Mouse (Mus musculus) thymus, adult 2 months (tissue): ENCODE measurements around the gene Vmn2r91. TPM values are rescaled to one million over a fixed set of nuclear protein-coding genes. Genes with fewer than 3 reads are reported as not detected.
"Not testable (repeated sequence)": the region's sequence is repeated elsewhere in the genome, so short reads cannot be mapped to it uniquely, and the experiment has no call there.

ENCODE experiments used
- DNase-seq: peaks from one replicate; pipeline ENCODE4 v3.0.0; 2021
- H3K27ac ChIP-seq: fragments of 200-500 bp; 2 replicates; pipeline ENCODE4 v1.5.1; 2012; ENCODE audit warnings: low read length, control low read depth; ENCODE audit not compliant: control insufficient read depth, insufficient read depth
- H3K27me3 ChIP-seq: fragments of 200-500 bp; 2 replicates; pipeline ENCODE4 v1.6.1; 2012; ENCODE audit warnings: mild to moderate bottlenecking, low read length, moderate library complexity, mixed read lengths; ENCODE audit not compliant: control insufficient read depth, insufficient read depth
- H3K36me3 ChIP-seq: fragments of 200-500 bp; 2 replicates; pipeline ENCODE4 v1.6.1; 2012; ENCODE audit warnings: mild to moderate bottlenecking, low read length, moderate library complexity; ENCODE audit not compliant: control insufficient read depth, insufficient read depth
- H3K4me1 ChIP-seq: fragments of 200-500 bp; replicated peaks from 2 replicates; pipeline ENCODE4 v1.6.1; 2012; ENCODE audit warnings: low read length; ENCODE audit not compliant: control insufficient read depth, insufficient read depth
- H3K4me3 ChIP-seq: fragments of 200-500 bp; 2 replicates; pipeline ENCODE4 v1.5.1; 2012; ENCODE audit warnings: mild to moderate bottlenecking, low read length, control low read depth, moderate library complexity; ENCODE audit not compliant: control insufficient read depth, insufficient read depth
- CTCF ChIP-seq: fragments of 200-500 bp; IDR thresholded peaks from 2 replicates; pipeline ENCODE4 v1.5.1; 2012; ENCODE audit warnings: mild to moderate bottlenecking, control low read depth, low read length, moderate library complexity, borderline replicate concordance; ENCODE audit not compliant: control insufficient read depth, poor library complexity, insufficient read depth; ENCODE audit errors: extremely low read depth
- POLR2A ChIP-seq: fragments of 200-500 bp; IDR thresholded peaks from 2 replicates; pipeline ENCODE4 v1.6.1; 2012; ENCODE audit warnings: mild to moderate bottlenecking, low read length, control low read depth, moderate library complexity; ENCODE audit not compliant: control insufficient read depth, poor library complexity, insufficient read depth; ENCODE audit errors: extremely low read depth
- WGBS: fragments of 180-500 bp; shearing (Covaris S2); methylation state at CpG from one replicate; pipeline ENCODE4 v1.1.7; 2018; 5-methylcytosine and 5-hydroxymethylcytosine counted together
- polyA plus RNA-seq: library from polyadenylated mRNA; depleted of rRNA; stranded (reverse); fragments of >200 nt; gene quantifications from 2 replicates; pipeline ENCODE4 v1.2.3, GENCODE M21; 2012; rRNA removed

The Vmn2r91 gene
- not detected in 2 replicates for polyA plus RNA-seq

DNA sequence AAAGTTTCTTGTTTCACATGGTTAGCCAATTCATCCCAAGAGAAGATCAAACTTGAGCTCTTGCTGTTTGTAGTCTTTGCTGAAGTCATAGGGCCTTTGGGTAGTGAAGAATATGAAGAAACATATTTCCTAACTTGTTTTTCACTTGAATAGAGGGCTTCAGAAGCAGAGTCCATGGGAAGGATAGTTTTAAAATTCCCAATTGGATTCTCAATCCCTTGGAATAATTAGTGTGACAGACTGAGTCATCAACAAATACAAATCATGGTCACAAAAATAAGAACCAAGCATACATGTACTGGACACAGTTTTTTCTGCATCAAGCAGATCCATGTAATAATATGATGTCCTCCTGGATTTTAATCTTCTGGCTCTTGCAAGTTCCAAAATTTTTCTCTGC is at the start of gene Vmn2r91:
Vmn2r91 (plus strand) TSS at position 301 of the 400 bp plus-strand sequence.
- not testable (repeated sequence) for DNase-seq, H3K4me3 ChIP-seq, H3K27me3 ChIP-seq, H3K27ac ChIP-seq, H3K36me3 ChIP-seq, H3K4me1 ChIP-seq

DNA sequence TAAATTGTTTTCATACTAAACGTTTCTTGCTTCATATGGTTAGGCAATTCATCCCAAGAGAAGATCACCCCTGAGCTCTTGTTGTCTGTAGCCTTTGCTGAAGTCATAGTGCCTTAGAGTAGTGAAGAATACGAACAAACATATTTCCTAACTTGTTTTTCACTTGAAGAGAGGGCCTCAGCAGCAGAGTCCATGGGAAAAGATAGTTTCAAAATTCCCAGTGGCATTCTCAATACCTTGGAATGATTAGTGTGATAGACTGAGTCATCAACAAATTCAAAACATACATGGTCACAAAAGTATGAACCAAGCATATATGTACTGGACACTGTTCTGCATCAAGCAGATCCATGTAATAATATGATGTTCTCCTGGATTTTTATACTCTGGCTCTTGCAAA is 35.7 kb upstream of the Vmn2r91 start, which contains the start of gene Vmn2r124:
Vmn2r124 (plus strand) TSS at position 301 of the 400 bp plus-strand sequence.
- no peak for DNase-seq
- no peaks in the 10 kb centered on the region for H3K36me3 ChIP-seq
- WGBS: 50% methylated on average over 2 of the region's 2 CpGs
- H3K4me3 ChIP-seq: no peak within 1 kb of the TSS
- H3K27me3 ChIP-seq: no peaks in the 10 kb centered on the region
- TF ChIP-seq CTCF (no peak), POLR2A (no peak)
- no peaks in the 10 kb centered on the region for H3K4me1 ChIP-seq
- H3K27ac ChIP-seq: no peak within 1 kb of the TSS

DNA sequence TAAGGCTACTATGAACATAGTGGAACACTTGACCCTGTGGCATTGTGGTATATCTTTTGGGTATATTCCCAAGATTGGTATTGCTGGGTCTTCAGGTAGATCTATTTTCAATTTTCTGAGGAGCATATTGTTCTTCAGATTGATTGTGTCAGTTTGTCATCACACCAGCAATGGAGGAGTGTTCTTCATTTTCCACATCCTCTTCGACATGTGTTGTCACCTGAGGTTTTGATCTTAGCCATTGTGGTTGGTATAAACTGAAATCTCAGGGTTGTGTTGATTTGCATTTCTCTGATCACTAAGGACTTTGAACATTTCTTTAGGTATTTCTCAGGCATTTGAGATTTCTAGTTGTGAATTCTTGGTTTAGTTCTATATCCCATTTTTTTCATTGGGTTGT is 10.8 kb downstream of the Vmn2r91 start:
- not testable (repeated sequence) for H3K4me3 ChIP-seq, H3K27ac ChIP-seq, H3K36me3 ChIP-seq, H3K27me3 ChIP-seq, DNase-seq, H3K4me1 ChIP-seq
- 61% methylated on average over 1 of the region's 1 CpGs for WGBS

DNA sequence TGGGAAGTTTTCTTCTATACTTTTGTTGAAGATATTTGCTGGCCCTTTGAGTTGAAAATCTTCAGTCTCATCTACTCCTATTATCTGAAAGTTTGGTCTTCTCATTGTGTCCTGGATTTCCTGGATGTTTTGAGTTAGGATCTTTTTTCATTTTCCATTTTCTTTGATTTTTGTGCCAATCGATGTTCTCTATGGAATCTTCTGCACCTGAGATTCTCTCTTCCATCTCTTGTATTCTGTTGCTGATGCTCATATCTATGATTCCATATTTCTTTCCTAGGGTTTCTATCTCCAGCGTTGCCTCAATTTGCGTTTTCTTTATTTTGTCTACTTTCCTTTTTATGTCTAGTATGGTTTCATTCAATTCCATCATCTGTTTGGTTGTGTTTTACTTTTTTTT is 17.4 kb downstream of the Vmn2r91 start:
- not testable (repeated sequence) for H3K27me3 ChIP-seq, DNase-seq, H3K4me3 ChIP-seq, H3K27ac ChIP-seq, H3K36me3 ChIP-seq, H3K4me1 ChIP-seq
- 95% methylated on average over 3 of the region's 3 CpGs for WGBS

DNA sequence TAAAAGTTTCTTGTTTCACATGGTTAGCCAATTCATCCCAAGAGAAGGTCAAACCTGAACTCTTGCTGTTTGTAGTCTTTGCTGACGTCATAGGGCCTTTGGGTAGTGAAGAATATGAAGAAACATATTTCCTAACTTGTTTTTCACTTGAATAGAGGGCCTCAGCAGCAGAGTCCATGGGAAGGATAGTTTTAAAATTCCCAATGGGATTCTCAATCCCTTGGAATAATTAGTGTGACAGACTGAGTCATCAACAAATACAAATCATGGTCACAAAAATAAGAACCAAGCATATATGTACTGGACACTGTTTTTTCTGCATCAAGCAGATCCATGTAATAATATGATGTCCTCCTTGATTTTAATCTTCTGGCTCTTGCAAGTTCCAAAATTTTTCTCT is 66.8 kb downstream of the Vmn2r91 start, which contains the start of gene Vmn2r92:
Vmn2r92 (plus strand) TSS at position 301 of the 400 bp plus-strand sequence.
- 79% methylated on average over 1 of the region's 1 CpGs for WGBS
- H3K4me1 ChIP-seq, H3K27me3 ChIP-seq, H3K27ac ChIP-seq, H3K4me3 ChIP-seq, DNase-seq, H3K36me3 ChIP-seq: not testable (repeated sequence)

DNA sequence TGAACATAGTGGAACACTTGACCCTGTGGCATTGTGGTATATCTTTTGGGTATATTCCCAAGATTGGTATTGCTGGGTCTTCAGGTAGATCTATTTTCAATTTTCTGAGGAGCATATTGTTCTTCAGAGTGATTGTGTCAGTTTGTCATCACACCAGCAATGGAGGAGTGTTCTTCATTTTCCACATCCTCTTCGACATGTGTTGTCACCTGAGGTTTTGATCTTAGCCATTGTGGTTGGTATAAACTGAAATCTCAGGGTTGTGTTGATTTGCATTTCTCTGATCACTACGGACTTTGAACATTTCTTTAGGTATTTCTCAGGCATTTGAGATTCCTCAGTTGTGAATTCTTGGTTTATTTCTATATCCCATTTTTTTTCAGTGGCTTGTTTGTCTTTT is 76.4 kb downstream of the Vmn2r91 start:
- WGBS: 66% methylated on average over 2 of the region's 2 CpGs
- H3K36me3 ChIP-seq, H3K4me1 ChIP-seq, DNase-seq, H3K27me3 ChIP-seq, H3K4me3 ChIP-seq, H3K27ac ChIP-seq: not testable (repeated sequence)

Other genes starting within 250 kb of the Vmn2r91 start
- gene Has1, start 229.8 kb upstream of the Vmn2r91 start, polyA plus RNA-seq: 0.33 and 0.50 TPM in 2 replicates
- 0.50 and 0.74 TPM in 2 replicates for gene Fpr1, start 201.1 kb upstream of the Vmn2r91 start, polyA plus RNA-seq
- 0.18 and 0.73 TPM in 2 replicates for gene Fpr2, start 197.2 kb upstream of the Vmn2r91 start, polyA plus RNA-seq
- not detected in 2 replicates for gene Fpr3, start 197.2 kb upstream of the Vmn2r91 start, polyA plus RNA-seq
- gene Fpr-rs4, start 63.3 kb upstream of the Vmn2r91 start, polyA plus RNA-seq: not detected in 2 replicates
- gene Vmn2r124, start 35.6 kb upstream of the Vmn2r91 start, polyA plus RNA-seq: not detected in 2 replicates
- gene Vmn2r92, start 66.9 kb downstream of the Vmn2r91 start, polyA plus RNA-seq: not detected in 2 replicates
- gene Vmn2r94, start 192.7 kb downstream of the Vmn2r91 start, polyA plus RNA-seq: not detected in 2 replicates
- not detected in 2 replicates for gene Vmn2r93, start 213.1 kb downstream of the Vmn2r91 start, polyA plus RNA-seq